ENCODE assay signal across 8 mouse cellular contexts in genomic region chr8:119839419-119840021, GRCm38 (mm10). TPM values are rescaled to one million over a fixed set of nuclear protein-coding genes. Genes with fewer than 3 reads are reported as not detected.
A peak's percentile ranks its signal among the peaks of the same experiment; 100 is the strongest.
DNase-seq lines count a peak whose midpoint lies in the region; ATAC-seq and TF ChIP-seq lines count a peak whose summit lies in the region.

No protein-coding gene starts in this region.

- H3K27me3 ChIP-seq in limb, embryonic 11.5 days (ENCODE audit: control insufficient read depth, insufficient read depth, low read length): peaks cover 1% of the 10 kb centered on the region
- H3K27me3 ChIP-seq in neural tube, embryonic 14.5 days (ENCODE audit: control insufficient read depth, insufficient read depth, low read length): no peaks in the 10 kb centered on the region

- 0 out of 2 replicates have a peak, but pooled peaks cover 11% of the 10 kb centered on the region for H3K4me1 ChIP-seq in limb, embryonic 11.5 days (ENCODE audit: control insufficient read depth, insufficient read depth, low read length)
- H3K4me1 ChIP-seq in neural tube, embryonic 14.5 days (ENCODE audit: control insufficient read depth, insufficient read depth, low read length): peaks cover 36% of the 10 kb centered on the region

- ATAC-seq in limb, embryonic 11.5 days (ENCODE audit: insufficient number of reproducible peaks, low FRiP score, low TSS enrichment, low read depth): no peak
- peak; percentile 10; the same call in 1 of the 2 replicates for ATAC-seq in neural tube, embryonic 14.5 days (ENCODE audit: low read depth)

- H3K9me3 ChIP-seq in limb, embryonic 11.5 days (ENCODE audit: control insufficient read depth, low read length): no peaks in the 10 kb centered on the region
- H3K9me3 ChIP-seq in neural tube, embryonic 14.5 days (ENCODE audit: control insufficient read depth, low read length): no peaks in the 10 kb centered on the region

- H3K4me2 ChIP-seq in limb, embryonic 11.5 days (ENCODE audit: low read depth, severe bottlenecking): peak overlapping the region; percentile 95
- peak overlapping the region; percentile 87 for H3K4me2 ChIP-seq in neural tube, embryonic 14.5 days (ENCODE audit: low read depth, low read length)

- H3K9ac ChIP-seq in limb, embryonic 11.5 days (ENCODE audit: low read length): peak overlapping the region; percentile 68
- H3K9ac ChIP-seq in neural tube, embryonic 14.5 days (replicated peaks; ENCODE audit: low read depth, low read length): peak overlapping the region; percentile 80

- no peak for TF ChIP-seq POLR2A in brain, embryonic 14.5 days (IDR thresholded peaks at IDR 0.05; ENCODE audit: borderline replicate concordance, extremely low read depth, insufficient read depth, insufficient read length, poor library complexity, severe bottlenecking)

- H3K4me3 ChIP-seq in gastrocnemius, adult 2 months: peak overlapping the region; percentile 81
- H3K4me3 ChIP-seq in limb, embryonic 11.5 days (ENCODE audit: low read depth, low read length): peak overlapping the region; percentile 64
- peak overlapping the region; percentile 79 for H3K4me3 ChIP-seq in neural tube, embryonic 14.5 days (ENCODE audit: low read depth, low read length)

- H3K36me3 ChIP-seq in limb, embryonic 11.5 days (ENCODE audit: control insufficient read depth, insufficient read depth, low read length): no peaks in the 10 kb centered on the region
- H3K36me3 ChIP-seq in neural tube, embryonic 14.5 days (ENCODE audit: control insufficient read depth, insufficient read depth, low read length): no peaks in the 10 kb centered on the region

- H3K27ac ChIP-seq in gastrocnemius, adult 2 months: peak overlapping the region; percentile 88
- H3K27ac ChIP-seq in limb, embryonic 11.5 days (replicated peaks; ENCODE audit: low read depth, low read length): peak overlapping the region; percentile 45; the same call in 1 of the 2 replicates
- peak overlapping the region; percentile 67 for H3K27ac ChIP-seq in neural tube, embryonic 14.5 days (ENCODE audit: low read depth, low read length)

- intact Hi-C loops in gastrocnemius, adult 2 months (cut with DNase I): loop anchor here (5.0 kb wide), 1 partner anchor 42 kb away; no protein-coding TSS in a partner anchor

- 25% methylated on average over 14 of the region's 14 CpGs for WGBS in limb, embryonic 11.5 days
- WGBS in neural tube, embryonic 14.5 days: 8% methylated on average over 14 of the region's 14 CpGs

- DNase-seq in gastrocnemius, adult 2 months: peak; percentile 53
- DNase-seq in gastrocnemius, postnatal 4 days (ENCODE audit: low spot score in 2 of 2): no peak
- DNase-seq in brain, embryonic 14.5 days (ENCODE audit: low read depth): peak; percentile 37
- DNase-seq in heart, postnatal 4 days: peak; percentile 32
- no peak for DNase-seq in limb, embryonic 11.5 days (ENCODE audit: low spot score)
- no peak for DNase-seq in gastrocnemius, adult 8-10 months (ENCODE audit: low spot score in 2 of 2)
- no peak for DNase-seq in right cerebral cortex, adult 18-20 months

- TF ChIP-seq CTCF in gastrocnemius, adult 2 months (IDR thresholded peaks at IDR 0.05): no peak
- TF ChIP-seq CTCF in brain, embryonic 14.5 days (IDR thresholded peaks at IDR 0.05; ENCODE audit: borderline replicate concordance, extremely low read depth, insufficient read depth, insufficient read length): no peak

RNA-seq across cellular contexts. Expression of gene Cotl1, which starts 0.8 kb away (rescaled TPM):
- 1 to 10 TPM; 3.2 to 7.4 TPM for total RNA-seq in gastrocnemius, adult 2 months (2021)
- 10 to 100 TPM; 68.5 to 82.9 TPM for total RNA-seq in gastrocnemius, postnatal 4 days (2021)
- 273 and 336 TPM in 2 replicates for polyA plus RNA-seq in brain, embryonic 14.5 days (2012; rRNA removed)
- total RNA-seq in heart, postnatal 4 days (2021): 10 to 100 TPM; 51.5 to 56.0 TPM
- 181 and 197 TPM in 2 replicates for polyA plus RNA-seq in limb, embryonic 11.5 days (2014; fragmentation: Nextera tagmentation; extraction: Ambion mirVana)
- polyA plus RNA-seq in neural tube, embryonic 14.5 days (2014; fragmentation: Nextera tagmentation; extraction: Ambion mirVana): 228 and 232 TPM in 2 replicates
- 1 to 10 TPM; 1.8 to 3.7 (median 3.2) TPM for total RNA-seq in gastrocnemius, adult 8-10 months (2022)

RNA-seq across cellular contexts. Expression of gene Klhl36, which starts 22.5 kb away (rescaled TPM):
- total RNA-seq in gastrocnemius, adult 2 months (2021): 1 to 10 TPM in 1 of 2 experiments, under 1 TPM in 1; 0.71 to 1.1 TPM
- 1 to 10 TPM; 4.0 to 4.8 TPM for total RNA-seq in gastrocnemius, postnatal 4 days (2021)
- 16.2 and 17.6 TPM in 2 replicates for polyA plus RNA-seq in brain, embryonic 14.5 days (2012; rRNA removed)
- total RNA-seq in heart, postnatal 4 days (2021): 1 to 10 TPM; 4.7 to 4.8 TPM
- 5.3 and 6.6 TPM in 2 replicates for polyA plus RNA-seq in limb, embryonic 11.5 days (2014; fragmentation: Nextera tagmentation; extraction: Ambion mirVana)
- 15.3 and 15.5 TPM in 2 replicates for polyA plus RNA-seq in neural tube, embryonic 14.5 days (2014; fragmentation: Nextera tagmentation; extraction: Ambion mirVana)
- 1 to 10 TPM in 3 of 4 experiments, under 1 TPM in 1; 0.90 to 2.1 (median 1.6) TPM for total RNA-seq in gastrocnemius, adult 8-10 months (2022)

Comparison
In these comparisons a context has a peak if more than half of its experiments do, and no peak if none do; other contexts are left out.
1. DNase-seq: peak in gastrocnemius, adult 2 months (single experiment), brain, embryonic 14.5 days (single experiment) and heart, postnatal 4 days (single experiment); none in gastrocnemius, postnatal 4 days (0 of 2), limb, embryonic 11.5 days (single experiment), gastrocnemius, adult 8-10 months (0 of 2) and right cerebral cortex, adult 18-20 months (single experiment).
2. RNA of gene Cotl1, which starts 0.8 kb away (total RNA-seq): 68.5 to 82.9 TPM in gastrocnemius, postnatal 4 days and 51.5 to 56.0 TPM in heart, postnatal 4 days; 3.2 to 7.4 TPM in gastrocnemius, adult 2 months and 1.8 to 3.7 TPM in gastrocnemius, adult 8-10 months; every median in the first group is over 4 times any median in the second.
3. Peak in every context shown above with its lines, with median percentiles within 50 percentile points of each other: H3K27ac ChIP-seq and H3K4me3 ChIP-seq.